7 mouse cellular contexts compared by ENCODE assay signal in genomic region chr7:99304949-99305372, GRCm38 (mm10). TPM values are rescaled to one million over a fixed set of nuclear protein-coding genes. Genes with fewer than 3 reads are reported as not detected.
A peak's percentile ranks its signal among the peaks of the same experiment; 100 is the strongest.
DNase-seq lines count a peak whose midpoint lies in the region; ATAC-seq and TF ChIP-seq lines count a peak whose summit lies in the region.

No protein-coding gene starts in this region.

- H3K36me3 ChIP-seq in forebrain, embryonic 14.5 days (ENCODE audit: control insufficient read depth, insufficient read depth, low read length) = no peaks in the 10 kb centered on the region
- no peaks in the 10 kb centered on the region for H3K36me3 ChIP-seq in hindbrain, embryonic 13.5 days
- H3K36me3 ChIP-seq in limb, embryonic 10.5 days = no peaks in the 10 kb centered on the region

- H3K27ac ChIP-seq in forebrain, embryonic 14.5 days (ENCODE audit: low read depth, low read length) = peak overlapping the region; percentile 77
- H3K27ac ChIP-seq in hindbrain, embryonic 13.5 days = peak overlapping the region; percentile 87
- peak overlapping the region; percentile 30; the same call in 1 of the 2 replicates for H3K27ac ChIP-seq in limb, embryonic 10.5 days
- H3K27ac ChIP-seq in olfactory bulb, adult 2 months (ENCODE audit: insufficient read depth, low read depth, low read length) = 0 out of 2 replicates have a peak overlapping the region, but pooled peaks have one; percentile 18

- H3K9ac ChIP-seq in forebrain, embryonic 14.5 days (ENCODE audit: low read length) = no peak overlapping the region
- H3K9ac ChIP-seq in hindbrain, embryonic 13.5 days = peak overlapping the region; percentile 24; the same call in 1 of the 2 replicates

- H3K4me2 ChIP-seq in forebrain, embryonic 14.5 days (ENCODE audit: low read length) = no peak overlapping the region
- H3K4me2 ChIP-seq in hindbrain, embryonic 13.5 days = no peak overlapping the region

- ATAC-seq in forebrain, embryonic 14.5 days = no peak
- peak; percentile 75 for ATAC-seq in hindbrain, embryonic 13.5 days (ENCODE audit: low FRiP score)

- no peak for TF ChIP-seq CTCF in brain, embryonic 14.5 days (IDR thresholded peaks at IDR 0.05; ENCODE audit: borderline replicate concordance, extremely low read depth, insufficient read depth, insufficient read length)
- no peak for TF ChIP-seq CTCF in olfactory bulb, adult 2 months (IDR thresholded peaks at IDR 0.05; ENCODE audit: insufficient read depth, low read depth, low read length)

- no peak overlapping the region for H3K4me3 ChIP-seq in forebrain, embryonic 14.5 days (ENCODE audit: low read depth, low read length)
- no peak overlapping the region for H3K4me3 ChIP-seq in hindbrain, embryonic 13.5 days
- no peak overlapping the region for H3K4me3 ChIP-seq in limb, embryonic 10.5 days
- no peak overlapping the region for H3K4me3 ChIP-seq in olfactory bulb, adult 2 months (ENCODE audit: insufficient read depth, low read depth, low read length)

- peak; percentile 54 for DNase-seq in ZHBTc4 (ENCODE audit: low read depth, low spot score)
- DNase-seq in brain, embryonic 14.5 days (ENCODE audit: low read depth) = peak; percentile 79
- DNase-seq in forebrain, embryonic 14.5 days (ENCODE audit: low spot score) = peak; percentile 37
- DNase-seq in limb, embryonic 10.5 days (ENCODE audit: low spot score) = no peak
- no peak for DNase-seq in thymus, postnatal 10 days (ENCODE audit: low spot score in 2 of 2)

- TF ChIP-seq POLR2A in brain, embryonic 14.5 days (IDR thresholded peaks at IDR 0.05; ENCODE audit: borderline replicate concordance, extremely low read depth, insufficient read depth, insufficient read length, poor library complexity, severe bottlenecking) = no peak
- no peak for TF ChIP-seq POLR2A in olfactory bulb, adult 2 months (IDR thresholded peaks at IDR 0.05; ENCODE audit: insufficient read depth, low read depth, low read length)

- peaks cover 17% of the 10 kb centered on the region for H3K4me1 ChIP-seq in forebrain, embryonic 14.5 days (ENCODE audit: control insufficient read depth, insufficient read depth, low read length)
- peaks cover 81% of the 10 kb centered on the region for H3K4me1 ChIP-seq in hindbrain, embryonic 13.5 days (replicated peaks)
- H3K4me1 ChIP-seq in limb, embryonic 10.5 days = peaks cover 27% of the 10 kb centered on the region
- H3K4me1 ChIP-seq in olfactory bulb, adult 2 months (ENCODE audit: control insufficient read depth, insufficient read depth, low read length) = peaks cover 26% of the 10 kb centered on the region

- H3K27me3 ChIP-seq in forebrain, embryonic 14.5 days (replicated peaks; ENCODE audit: control insufficient read depth, insufficient read depth, low read length) = no peaks in the 10 kb centered on the region
- H3K27me3 ChIP-seq in hindbrain, embryonic 13.5 days = no peaks in the 10 kb centered on the region
- H3K27me3 ChIP-seq in limb, embryonic 10.5 days (ENCODE audit: low read depth, poor library complexity, severe bottlenecking) = no peaks in the 10 kb centered on the region

- 66% methylated on average over 5 of the region's 5 CpGs for WGBS in forebrain, embryonic 14.5 days
- 25% methylated on average over 5 of the region's 5 CpGs for WGBS in hindbrain, embryonic 13.5 days
- 68% methylated on average over 5 of the region's 5 CpGs for WGBS in limb, embryonic 10.5 days
- 49% methylated on average over 5 of the region's 5 CpGs for WGBS in olfactory bulb, adult 2 months

- H3K9me3 ChIP-seq in forebrain, embryonic 14.5 days (replicated peaks; ENCODE audit: control insufficient read depth, low read length) = no peaks in the 10 kb centered on the region
- no peaks in the 10 kb centered on the region for H3K9me3 ChIP-seq in hindbrain, embryonic 13.5 days
- H3K9me3 ChIP-seq in limb, embryonic 10.5 days (replicated peaks) = no peaks in the 10 kb centered on the region

RNA-seq across cellular contexts. Expression of gene Map6, which starts 37.7 kb away (rescaled TPM):
- polyA plus RNA-seq in brain, embryonic 14.5 days (2012; rRNA removed) = 122 and 188 TPM in 2 replicates
- polyA plus RNA-seq in forebrain, embryonic 14.5 days (2014; fragmentation: Nextera tagmentation; extraction: Ambion mirVana) = 46.2 and 62.4 TPM in 2 replicates
- 104 and 106 TPM in 2 replicates for polyA plus RNA-seq in hindbrain, embryonic 13.5 days (2015; fragmentation: Nextera tagmentation; extraction: Ambion mirVana)
- polyA plus RNA-seq in limb, embryonic 10.5 days (2016; fragmentation: Nextera tagmentation; extraction: Ambion mirVana) = 3.1 and 5.4 TPM in 2 replicates
- polyA plus RNA-seq in olfactory bulb, adult 2 months (2012; ENCODE audit: insufficient read depth, insufficient read length, low replicate concordance, missing spikeins) = not detected in 2 replicates

RNA-seq across cellular contexts. Expression of gene Serpinh1, which starts 48.1 kb away (rescaled TPM):
- polyA plus RNA-seq in brain, embryonic 14.5 days (2012; rRNA removed) = 187 and 283 TPM in 2 replicates
- 102 and 115 TPM in 2 replicates for polyA plus RNA-seq in forebrain, embryonic 14.5 days (2014; fragmentation: Nextera tagmentation; extraction: Ambion mirVana)
- 394 and 407 TPM in 2 replicates for polyA plus RNA-seq in hindbrain, embryonic 13.5 days (2015; fragmentation: Nextera tagmentation; extraction: Ambion mirVana)
- 1,171 and 1,177 TPM in 2 replicates for polyA plus RNA-seq in limb, embryonic 10.5 days (2016; fragmentation: Nextera tagmentation; extraction: Ambion mirVana)
- not detected in 2 replicates for polyA plus RNA-seq in olfactory bulb, adult 2 months (2012; ENCODE audit: insufficient read depth, insufficient read length, low replicate concordance, missing spikeins)

Comparison
In these comparisons a context has a peak if more than half of its experiments do, and no peak if none do; other contexts are left out.
1. DNase-seq: peak in ZHBTc4 (single experiment), brain, embryonic 14.5 days (single experiment) and forebrain, embryonic 14.5 days (single experiment); none in limb, embryonic 10.5 days (single experiment) and thymus, postnatal 10 days (0 of 2).
2. H3K27ac ChIP-seq: peak in every context shown above with its lines; median percentile 87 in hindbrain, embryonic 13.5 days; 77 in forebrain, embryonic 14.5 days; 30 in limb, embryonic 10.5 days; 18 in olfactory bulb, adult 2 months.